Mouse (Mus musculus) heart, adult 2 months (tissue): ENCODE measurements at regions not wholly inside any gene's neighbourhood (a gene's known extent, or its start where the extent isn't known, plus 50 kb on each side); places are given as distances from the start of the nearest gene placed in this dataset.

Experiments
- DNase-seq, 2 experiments: peaks; one replicate each; pipeline ENCODE4 v3.0.0; 2021
- H3K27ac ChIP-seq: fragments of 200-600 bp; 2 replicates; pipeline ENCODE4 v1.8.1; 2022
- H3K27me3 ChIP-seq: fragments of 200-500 bp; 2 replicates; pipeline ENCODE4 v1.6.1; 2012; ENCODE audit warnings: mild to moderate bottlenecking, low read length, inconsistent platforms, mixed read lengths; ENCODE audit not compliant: control insufficient read depth, insufficient read depth
- H3K36me3 ChIP-seq: fragments of 200-500 bp; 2 replicates; pipeline ENCODE4 v1.6.1; 2012; ENCODE audit warnings: low read length, inconsistent platforms; ENCODE audit not compliant: control insufficient read depth, insufficient read depth
- H3K4me1 ChIP-seq: fragments of 200-500 bp; 2 replicates; pipeline ENCODE4 v1.6.1; 2011; ENCODE audit warnings: low read length; ENCODE audit not compliant: control insufficient read depth, insufficient read depth
- H3K4me3 ChIP-seq: fragments of 200-600 bp; 2 replicates; pipeline ENCODE4 v1.8.1; 2022
- H3K79me2 ChIP-seq: fragments of 200-500 bp; replicated peaks from 2 replicates; pipeline ENCODE4 v1.6.1; 2012; ENCODE audit warnings: mild to moderate bottlenecking, inconsistent platforms, low read length, moderate library complexity, mixed read lengths; ENCODE audit not compliant: control insufficient read depth, insufficient read depth
- H3K9ac ChIP-seq: fragments of 200-500 bp; 2 replicates; pipeline ENCODE4 v1.6.1; 2012; ENCODE audit warnings: low read depth, mild to moderate bottlenecking, control low read depth, inconsistent platforms, low read length, mixed read lengths
- CTCF ChIP-seq: fragments of 200-600 bp; IDR thresholded peaks from 2 replicates; pipeline ENCODE4 v1.8.1; 2022; ENCODE audit warnings: antibody characterized with exemption, mild to moderate bottlenecking, moderate library complexity
- EP300 ChIP-seq: fragments of 200-500 bp; IDR thresholded peaks from 2 replicates; pipeline ENCODE4 v1.6.1; 2011; ENCODE audit warnings: low read depth, low read length, control low read depth; ENCODE audit not compliant: insufficient read depth
- POLR2A ChIP-seq: fragments of 200-500 bp; IDR thresholded peaks from 2 replicates; pipeline ENCODE4 v1.6.1; 2011; ENCODE audit warnings: mild to moderate bottlenecking, low read depth, low read length, control low read depth; ENCODE audit not compliant: insufficient read depth
- WGBS: fragments of 180-500 bp; shearing (Covaris S2); methylation state at CpG from one replicate; pipeline ENCODE4 v1.1.7; 2018; 5-methylcytosine and 5-hydroxymethylcytosine counted together
- intact Hi-C: fragments of 180-260 bp; cut with DNase I; formaldehyde crosslinking; loops from one replicate; pipeline ENCODE4 v1.15.1; 2025

- TF ChIP-seq POLR2A (no peak), CTCF (no peak), EP300 (no peak)
- intact Hi-C loops: no loop called here
- Histone ChIP-seq H3K9ac (no peak overlapping the region), H3K4me1 (no peaks in the 10 kb centered on the region), H3K36me3 (no peaks in the 10 kb centered on the region), H3K27me3 (no peaks in the 10 kb centered on the region), H3K27ac (no peak overlapping the region), H3K79me2 (no peaks in the 10 kb centered on the region), H3K4me3 (no peak overlapping the region)
- DNase-seq: no peak
- WGBS: 94% methylated on average over 12 of the region's 12 CpGs
Measured at GRCm38 (mm10) chr13:44558051-44558450, 171.2 kb upstream of the Jarid2 start.

DNA sequence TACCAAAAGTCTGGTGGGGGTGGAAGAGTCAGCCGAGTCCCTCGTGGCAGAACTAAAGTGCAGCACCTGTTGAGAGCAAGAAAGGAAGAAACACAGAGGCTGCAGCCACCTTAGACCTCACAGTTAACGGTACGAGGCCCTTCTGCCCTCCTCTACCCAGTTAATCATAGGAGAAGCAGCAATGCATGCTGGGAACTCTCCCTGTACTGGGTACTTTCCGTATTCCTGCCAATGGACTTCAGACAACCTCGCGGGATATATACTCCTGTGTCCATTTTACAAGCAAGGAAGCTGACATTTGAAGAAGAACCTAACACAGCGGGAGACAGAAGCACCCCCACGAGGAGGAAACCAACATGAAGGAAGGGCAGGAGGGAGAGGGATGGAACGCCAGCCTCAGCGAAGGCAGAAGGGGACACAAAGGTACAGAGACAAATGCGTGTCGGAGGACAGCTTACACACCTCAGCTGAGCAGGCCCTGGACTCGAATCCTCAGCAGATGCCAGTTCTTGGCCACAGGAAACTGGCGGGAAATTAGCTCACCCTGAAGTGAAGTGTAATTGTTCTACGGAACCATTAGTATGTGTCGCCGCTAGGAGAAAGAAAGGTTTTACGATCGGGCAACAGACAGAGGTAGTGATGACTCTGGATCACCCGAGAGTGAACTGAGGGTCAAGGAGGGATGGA, 170.6 kb upstream of the Jarid2 start:
- Histone ChIP-seq H3K36me3 (no peaks in the 10 kb centered on the region), H3K4me3 (no peak overlapping the region), H3K9ac (no peak overlapping the region), H3K27me3 (no peaks in the 10 kb centered on the region), H3K79me2 (no peaks in the 10 kb centered on the region), H3K27ac (no peak overlapping the region), H3K4me1 (no peaks in the 10 kb centered on the region)
- intact Hi-C loops: no loop called here
- 91% methylated on average over 21 of the region's 21 CpGs for WGBS
- no peak for TF ChIP-seq POLR2A
- no peak for TF ChIP-seq CTCF
- TF ChIP-seq EP300: no peak
- DNase-seq: no peak

- no peaks in the 10 kb centered on the region for H3K4me1 ChIP-seq
- no peak overlapping the region for H3K9ac ChIP-seq
- no peaks in the 10 kb centered on the region for H3K79me2 ChIP-seq
- 96% methylated on average over 6 of the region's 6 CpGs for WGBS
- no peaks in the 10 kb centered on the region for H3K27me3 ChIP-seq
- no peak for TF ChIP-seq POLR2A
- no peak for TF ChIP-seq CTCF
- TF ChIP-seq EP300: no peak
- no peak for DNase-seq
- H3K36me3 ChIP-seq: no peaks in the 10 kb centered on the region
- H3K27ac ChIP-seq: no peak overlapping the region
- H3K4me3 ChIP-seq: no peak overlapping the region
- intact Hi-C loops: no loop called here
Measured at GRCm38 (mm10) chr13:44559178-44559565, 170.1 kb upstream of the Jarid2 start.

GRCm38 (mm10) chr13:44559706-44560105, 169.6 kb upstream of the Jarid2 start:
- H3K4me3 ChIP-seq: no peak overlapping the region
- no peaks in the 10 kb centered on the region for H3K79me2 ChIP-seq
- DNase-seq: no peak
- no peaks in the 10 kb centered on the region for H3K27me3 ChIP-seq
- no peak overlapping the region for H3K27ac ChIP-seq
- H3K4me1 ChIP-seq: no peaks in the 10 kb centered on the region
- intact Hi-C loops: no loop called here
- H3K9ac ChIP-seq: no peak overlapping the region
- TF ChIP-seq CTCF (no peak), EP300 (no peak), POLR2A (no peak)
- WGBS: 42% methylated on average over 2 of the region's 2 CpGs
- no peaks in the 10 kb centered on the region for H3K36me3 ChIP-seq

DNA sequence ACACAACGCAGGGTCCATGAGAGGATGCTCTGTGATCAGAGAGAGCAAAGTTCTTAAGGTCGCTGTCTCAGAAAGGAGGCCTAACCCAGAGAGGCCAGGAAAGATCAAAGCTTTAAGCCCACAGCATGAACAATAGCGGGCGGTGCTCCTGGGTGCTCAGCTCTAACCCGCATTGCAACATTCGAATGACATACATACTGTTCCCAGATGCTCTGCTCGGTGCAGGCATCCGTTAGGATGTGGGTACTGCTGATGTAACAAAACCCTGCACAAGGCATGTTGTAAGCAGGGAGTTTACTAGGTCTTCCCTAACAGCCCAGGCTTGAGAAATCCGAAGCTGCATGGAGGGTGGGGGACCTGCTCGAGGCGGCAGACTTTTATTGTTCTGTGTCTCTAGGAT, 164.6 kb upstream of the Jarid2 start:
- TF ChIP-seq CTCF (no peak), EP300 (no peak), POLR2A (no peak)
- intact Hi-C loops: no loop called here
- H3K9ac ChIP-seq: no peak overlapping the region

GRCm38 (mm10) chr13:44567696-44568095, 161.6 kb upstream of the Jarid2 start:
- Histone ChIP-seq H3K27ac (no peak overlapping the region), H3K36me3 (no peaks in the 10 kb centered on the region; the same call in 1 of the 2 replicates), H3K27me3 (no peaks in the 10 kb centered on the region), H3K4me1 (no peaks in the 10 kb centered on the region), H3K79me2 (no peaks in the 10 kb centered on the region), H3K9ac (no peak overlapping the region), H3K4me3 (no peak overlapping the region)
- no peak for DNase-seq
- intact Hi-C loops: no loop called here
- no peak for TF ChIP-seq CTCF
- no peak for TF ChIP-seq EP300
- no peak for TF ChIP-seq POLR2A
- WGBS: 31% methylated on average over 2 of the region's 2 CpGs

More for the DNA sequence above, 164.6 kb upstream of the Jarid2 start:
- Histone ChIP-seq H3K4me1 (no peaks in the 10 kb centered on the region), H3K36me3 (no peaks in the 10 kb centered on the region; the same call in 1 of the 2 replicates), H3K27me3 (no peaks in the 10 kb centered on the region), H3K4me3 (no peak overlapping the region), H3K79me2 (no peaks in the 10 kb centered on the region), H3K27ac (no peak overlapping the region)
- DNase-seq: no peak
- WGBS: 73% methylated on average over 11 of the region's 11 CpGs
